Mouse (Mus musculus) spleen, adult 2 months (tissue): ENCODE results near the gene Ces3a.
"Not testable (repeated sequence)": the region's sequence is repeated elsewhere in the genome, so short reads cannot be mapped to it uniquely, and the experiment has no call there.

ENCODE experiments used
- CTCF ChIP-seq: fragments of 200-500 bp; IDR thresholded peaks from 2 replicates; pipeline ENCODE4 v1.5.1; 2011; ENCODE audit warnings: mild to moderate bottlenecking, inconsistent platforms; ENCODE audit not compliant: insufficient read depth, insufficient read length, insufficient replicate concordance; ENCODE audit errors: extremely low read depth
- POLR2A ChIP-seq: fragments of 200-500 bp; IDR thresholded peaks from 2 replicates; pipeline ENCODE4 v1.6.1; 2011; ENCODE audit warnings: low read depth, low read length, inconsistent platforms

DNA sequence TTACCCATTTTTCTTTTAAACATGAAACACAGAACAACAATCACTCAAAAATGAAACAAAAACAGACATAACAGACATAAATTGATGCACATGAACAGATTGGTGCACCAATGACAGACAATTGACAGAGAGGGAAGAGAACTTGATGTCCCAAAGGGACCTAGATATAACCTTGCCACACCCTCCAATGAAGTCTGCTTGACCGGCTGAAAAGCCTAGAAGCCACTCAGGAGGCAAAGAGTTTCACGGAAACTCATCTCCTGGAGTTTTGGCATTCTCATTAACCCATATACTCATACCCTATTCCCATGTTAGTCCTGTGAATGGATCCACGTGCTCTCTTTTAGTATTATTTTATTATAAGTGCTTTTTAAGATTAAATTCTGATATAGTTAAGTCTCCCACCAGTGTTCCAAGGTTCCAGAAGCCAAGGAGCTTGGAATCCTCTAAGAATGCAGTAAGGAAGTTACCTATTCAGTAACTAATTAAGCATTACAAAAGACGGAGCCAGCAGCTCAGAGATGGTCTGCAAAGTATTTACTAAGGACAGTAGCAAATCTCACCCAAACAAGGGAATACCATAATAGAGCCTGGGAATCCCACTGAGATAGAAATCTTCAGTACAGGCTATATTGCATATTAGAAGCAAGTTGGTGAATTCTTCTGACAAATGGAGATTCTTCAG is 53.8 kb downstream of the Ces3a start:
- TF ChIP-seq POLR2A, CTCF: not testable (repeated sequence)
